Mouse (Mus musculus) gastrocnemius, postnatal 14 days (tissue): Measurements from ENCODE around the gene Stac3. TPM values are rescaled to one million over a fixed set of nuclear protein-coding genes. Genes with fewer than 3 reads are reported as not detected.

Source experiments
- DNase-seq: peaks from one replicate; pipeline ENCODE4 v3.0.0; 2021; ENCODE audit warnings: mixed read lengths
- intact Hi-C: fragments of 180-260 bp; cut with DNase I; formaldehyde crosslinking; loops from one replicate; pipeline ENCODE4 v1.15.1; 2025; ENCODE audit warnings: low total_unique reads
- total RNA-seq, 2 experiments: library from RNA; stranded (reverse); gene quantifications; 2 replicates each; pipeline ENCODE4 v1.2.3; 2021

Gene Stac3
- total RNA-seq, 2 experiments from 2014 or later: 315 to 336 TPM

DNA sequence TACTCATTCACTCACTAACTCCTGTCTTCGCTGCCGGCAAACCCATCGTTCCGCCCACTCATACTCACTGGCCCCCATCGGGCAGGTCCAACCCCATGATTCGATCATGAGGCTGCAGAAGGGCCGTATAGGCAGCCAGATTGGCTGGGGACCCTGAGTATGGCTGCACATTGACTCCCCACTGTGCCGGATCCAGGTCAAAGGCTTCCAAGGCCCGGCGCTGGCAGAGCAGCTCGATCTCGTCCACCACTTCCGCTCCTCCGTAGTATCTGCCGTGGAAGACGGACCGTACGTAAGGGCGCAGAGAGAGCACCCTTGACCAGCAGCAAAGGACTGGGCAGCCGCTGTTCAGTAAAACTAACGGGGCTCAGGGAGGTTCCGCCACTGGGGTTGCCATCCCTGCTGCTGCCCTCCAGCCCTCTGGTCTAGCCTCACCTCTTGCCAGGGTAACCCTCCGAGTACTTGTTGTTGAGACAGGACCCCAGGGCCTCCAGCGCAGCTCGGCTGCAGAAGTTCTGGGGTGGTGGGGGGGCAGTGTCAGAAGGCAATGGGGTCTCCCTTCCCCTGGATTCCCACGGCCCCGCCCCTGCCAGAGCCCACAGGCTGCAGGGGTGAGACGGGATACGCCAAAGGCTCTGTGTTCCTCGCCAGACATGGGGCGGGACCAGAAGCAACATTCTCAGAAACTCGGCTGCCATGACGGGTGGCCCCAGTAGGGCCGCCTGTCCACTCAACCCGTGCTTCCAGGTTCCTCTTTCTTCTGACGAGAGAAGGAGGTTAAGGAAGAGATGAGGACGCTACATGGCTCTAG lies 18.6 kb downstream of the Stac3 start:
- intact Hi-C loops: no loop called here
- no peak for DNase-seq

- no peak for DNase-seq
- intact Hi-C loops: no loop called here
Measured at GRCm38 (mm10) chr10:127520714-127521357, 19.4 kb downstream of the Stac3 start.

- DNase-seq: no peak
- intact Hi-C loops: no loop called here
Measured at GRCm38 (mm10) chr10:127521611-127522080, 20.2 kb downstream of the Stac3 start.

GRCm38 (mm10) chr10:127522088-127522581 lies 20.6 kb downstream of the Stac3 start, which contains the start of gene Shmt2:
Gene Shmt2 (minus strand): TSS chr10:127522444.
- intact Hi-C loops: no loop called here
- peak; percentile 83 for DNase-seq

GRCm38 (mm10) chr10:127524646-127525255 lies 23.3 kb downstream of the Stac3 start:
- intact Hi-C loops: no loop called here
- no peak for DNase-seq

GRCm38 (mm10) chr10:127526048-127526447 lies 24.6 kb downstream of the Stac3 start:
- DNase-seq: no peak
- intact Hi-C loops: no loop called here

- DNase-seq: peak; percentile 75
- intact Hi-C loops: no loop called here
Measured at GRCm38 (mm10) chr10:127526681-127527080, 25.2 kb downstream of the Stac3 start.

DNA sequence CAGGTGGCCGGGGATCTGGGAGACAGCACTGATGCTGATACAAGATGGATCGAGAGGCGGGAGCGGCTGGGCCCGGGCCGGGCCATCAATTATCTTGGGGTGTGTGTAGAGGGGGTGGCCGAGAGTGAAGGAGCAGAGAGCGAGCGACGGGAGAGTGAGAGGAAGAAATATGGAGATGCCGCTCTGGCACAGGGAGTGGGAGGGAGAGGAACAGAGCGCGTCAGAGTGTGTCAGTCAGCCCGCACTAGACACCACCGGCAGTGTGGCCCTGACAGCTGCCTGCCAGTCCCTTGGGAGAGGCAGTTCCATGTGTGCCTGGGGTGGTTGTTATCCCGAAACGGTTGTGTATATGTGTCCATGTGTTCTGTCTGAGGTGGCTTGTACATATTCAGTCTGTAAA lies 26.0 kb downstream of the Stac3 start:
- intact Hi-C loops: no loop called here
- no peak for DNase-seq

DNA sequence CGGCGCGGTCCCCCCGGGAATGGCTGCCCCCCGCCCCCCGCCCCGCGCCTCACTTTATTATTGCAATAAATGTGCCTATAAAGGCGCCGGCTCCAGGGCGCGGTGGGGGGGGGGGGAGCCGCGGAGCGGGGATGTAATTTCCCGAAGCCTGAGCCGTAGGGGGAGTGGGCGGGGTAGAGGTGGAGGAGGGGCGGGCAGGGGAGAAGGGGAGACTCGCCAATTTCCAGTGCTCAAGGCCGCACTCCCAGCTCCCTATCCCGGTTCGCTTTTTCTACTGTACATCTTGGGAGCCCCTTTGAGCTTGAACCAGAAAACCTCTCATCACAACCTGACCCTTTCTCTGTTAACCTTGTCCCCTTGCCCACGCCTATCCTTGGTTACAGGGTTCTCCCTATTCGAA lies 29.5 kb downstream of the Stac3 start:
- intact Hi-C loops: no loop called here
- no peak for DNase-seq

DNA sequence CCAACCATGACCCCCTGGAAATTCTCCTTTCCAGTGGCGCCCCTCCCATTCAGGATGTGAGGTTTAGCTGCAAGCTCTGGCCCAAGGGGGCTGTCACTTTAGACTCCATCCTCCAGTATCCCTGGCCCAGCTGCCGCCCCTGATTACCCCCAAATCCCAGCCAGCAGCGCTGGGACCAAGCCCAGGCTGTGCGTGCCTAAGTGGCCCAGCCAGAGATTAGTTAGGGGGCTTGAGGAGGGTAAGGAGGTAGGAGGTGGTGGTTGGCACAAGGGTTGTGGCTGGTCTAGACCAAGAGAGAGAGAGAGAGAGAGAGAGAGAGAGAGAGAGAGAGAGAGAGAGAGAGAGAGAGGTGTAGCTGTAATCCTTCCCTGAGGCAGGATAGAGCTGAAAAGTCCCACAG lies 30.1 kb downstream of the Stac3 start:
- DNase-seq: no peak
- intact Hi-C loops: no loop called here

DNA sequence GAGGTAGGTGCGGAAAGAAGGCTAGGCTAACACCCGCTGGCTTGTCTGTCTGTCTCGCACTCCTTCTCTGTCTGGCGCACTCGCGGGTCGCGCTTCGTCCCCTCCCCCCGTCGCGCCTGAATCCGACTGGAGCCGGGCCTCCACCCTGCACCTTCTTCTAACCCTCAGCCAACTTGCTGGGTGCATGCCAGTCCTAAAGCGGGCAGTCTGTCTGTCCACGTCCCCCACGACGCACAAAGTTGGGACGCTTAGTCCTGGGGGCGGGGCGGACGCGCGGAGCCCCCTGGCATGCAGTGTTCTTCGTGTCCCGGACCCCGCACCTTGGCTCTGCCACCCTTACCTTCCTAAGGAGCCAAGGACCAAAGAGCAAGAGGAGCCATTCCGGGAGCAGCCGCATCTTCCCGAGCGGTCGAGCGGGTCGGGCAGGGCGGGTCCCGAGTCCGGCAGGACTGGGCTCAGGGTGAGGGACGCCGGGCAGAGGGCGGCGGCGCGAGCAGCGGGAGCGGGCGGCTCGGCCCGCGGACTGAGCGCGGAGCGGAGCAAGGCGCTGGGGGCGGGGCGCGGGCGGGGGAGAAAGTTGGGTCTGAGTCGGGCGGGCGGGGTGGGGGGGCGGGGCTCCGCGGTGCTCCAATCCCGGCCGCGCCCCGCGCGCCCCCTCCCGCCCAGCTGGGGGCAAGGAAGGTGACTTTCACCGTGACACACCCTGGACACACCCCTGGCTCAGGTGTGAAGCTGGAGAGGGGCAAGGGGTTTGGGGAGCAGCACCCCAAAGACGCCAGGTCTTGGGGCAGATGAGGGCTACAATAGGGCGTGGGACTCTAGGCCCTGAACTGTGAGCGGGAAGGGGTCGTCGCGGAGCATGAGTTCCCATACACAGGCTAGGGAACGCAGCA lies 32.8 kb downstream of the Stac3 start, which contains the start of gene Nxph4:
Gene Nxph4 (minus strand): TSS at position 524 of the 893 bp plus-strand sequence.
- intact Hi-C loops: loop anchor here (2.0 kb wide), 1 partner anchor 21 kb away; no protein-coding TSS in a partner anchor
- no peak for DNase-seq

DNA sequence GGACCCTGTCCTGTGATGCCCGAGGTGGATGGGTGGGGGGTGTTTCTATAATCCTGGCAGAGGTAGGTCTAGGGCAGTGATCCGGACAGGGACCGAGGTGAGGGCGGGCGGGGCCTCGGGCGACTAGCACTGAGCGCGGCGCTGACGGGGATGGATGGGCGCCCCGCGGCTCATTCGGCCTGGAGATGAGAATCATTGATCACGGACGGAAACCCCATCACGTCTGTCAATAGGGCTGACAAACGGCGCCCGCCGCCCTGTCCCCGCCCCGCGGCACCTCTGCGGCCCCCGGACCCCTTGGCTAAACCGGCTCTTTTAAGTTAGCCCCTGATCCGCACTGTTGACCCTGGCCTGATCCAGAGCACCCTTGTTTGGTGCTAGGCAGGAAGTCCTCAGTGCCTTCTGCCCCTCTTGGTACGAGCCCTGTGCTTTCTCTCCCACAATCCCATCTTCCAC lies 33.5 kb downstream of the Stac3 start:
- intact Hi-C loops: loop anchor here (2.0 to 5.0 kb wide), 2 partner anchors 22 to 58 kb away; no protein-coding TSS in a partner anchor
- no peak for DNase-seq

- no peak for DNase-seq
- intact Hi-C loops: loop anchor here (5.0 kb wide), 1 partner anchor 59 kb away; no protein-coding TSS in a partner anchor
Measured at GRCm38 (mm10) chr10:127536586-127537314, 35.3 kb downstream of the Stac3 start.

DNA sequence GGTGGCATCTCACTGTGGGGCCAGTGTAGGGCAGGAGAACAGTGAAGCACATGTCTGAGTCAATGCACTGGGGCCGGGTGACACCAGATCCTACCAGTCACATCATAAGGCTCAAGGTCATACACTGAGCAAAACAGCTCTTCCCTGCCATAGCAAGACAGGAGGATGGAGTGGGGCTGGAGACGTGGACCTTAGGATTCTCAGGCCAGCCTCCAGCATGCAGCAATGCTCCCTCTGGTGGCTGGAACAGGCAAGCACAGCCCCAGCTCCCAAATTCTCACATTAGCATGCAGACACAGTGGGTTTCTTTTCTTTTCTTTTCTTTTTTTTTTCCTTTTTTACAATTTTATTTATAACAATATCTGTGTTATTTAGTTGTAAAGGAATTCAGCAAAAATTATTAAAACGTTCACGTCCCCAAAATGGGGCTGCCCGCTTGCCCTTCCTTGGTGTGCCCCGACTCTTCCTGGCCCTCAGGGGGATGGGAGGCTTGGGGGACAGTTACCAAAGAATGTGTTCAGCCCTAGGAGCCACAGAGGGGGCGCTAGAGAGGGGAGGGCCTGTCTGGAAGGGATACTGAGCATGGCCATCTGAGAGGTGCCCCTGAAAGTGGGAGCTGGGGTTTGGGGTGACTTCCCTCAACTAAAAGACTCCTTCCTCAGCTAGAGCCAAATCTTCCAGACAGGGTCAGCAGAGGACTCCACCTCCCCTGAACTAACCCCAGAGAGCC lies 36.5 kb downstream of the Stac3 start:
- intact Hi-C loops: loop anchor here (5.0 kb wide), 1 partner anchor 61 kb away; no protein-coding TSS in a partner anchor
- DNase-seq: peak; percentile 75

DNA sequence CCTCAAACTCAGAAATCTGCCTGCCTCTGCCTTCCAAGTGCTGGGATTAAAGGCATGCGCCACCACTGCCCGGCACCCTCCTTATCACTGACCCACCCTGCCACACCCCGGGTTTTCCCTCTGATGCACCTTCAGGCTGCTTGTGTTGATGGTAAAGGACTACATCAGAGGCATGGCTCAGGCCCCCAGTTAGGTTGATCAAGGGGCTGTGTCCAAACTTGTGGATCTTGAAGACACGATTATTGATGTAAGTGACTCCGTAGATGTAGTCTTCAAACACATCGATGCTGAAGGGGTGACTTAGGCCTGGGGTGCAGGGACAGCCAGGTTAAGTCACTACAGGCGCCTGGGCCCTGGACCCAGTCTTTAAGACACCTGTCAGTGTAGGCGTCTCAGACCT lies 40.0 kb downstream of the Stac3 start:
- intact Hi-C loops: no loop called here
- no peak for DNase-seq

GRCm38 (mm10) chr10:127542084-127542483 lies 40.6 kb downstream of the Stac3 start:
- no peak for DNase-seq
- intact Hi-C loops: no loop called here

- DNase-seq: no peak
- intact Hi-C loops: no loop called here
Measured at GRCm38 (mm10) chr10:127542720-127543119, 41.2 kb downstream of the Stac3 start.

DNA sequence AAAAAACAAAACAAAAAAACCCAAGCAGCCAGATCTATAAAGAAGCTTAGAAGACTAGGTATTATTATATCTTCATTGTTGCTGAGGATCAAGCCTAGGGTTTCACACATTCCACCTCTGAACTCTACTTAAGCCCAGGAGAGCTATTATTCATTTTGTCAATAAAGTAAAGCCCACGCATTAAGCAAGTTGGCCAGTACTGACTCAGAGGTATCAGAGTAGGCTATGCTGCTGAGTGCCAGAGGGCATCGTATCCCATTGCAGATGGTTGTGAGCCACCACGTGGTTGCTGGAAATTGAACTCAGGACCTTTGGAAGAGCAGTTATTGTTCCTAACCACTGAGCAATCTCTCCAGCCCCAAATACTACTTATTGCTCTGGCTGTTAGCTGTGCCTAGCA lies 42.4 kb downstream of the Stac3 start:
- no peak for DNase-seq
- intact Hi-C loops: no loop called here
